Mouse (Mus musculus) layer of hippocampus, adult 18-20 months (tissue): ENCODE results near the gene Mdm2. TPM values are rescaled to one million over a fixed set of nuclear protein-coding genes. Genes with fewer than 3 reads are reported as not detected.

Source experiments
- DNase-seq, 2 experiments: peaks; one replicate each; pipeline ENCODE4 v3.0.0; 2022; ENCODE audit warnings: low spot score in 2 of 2
- total RNA-seq, 2 experiments: library from RNA; stranded (reverse); gene quantifications; 2 replicates each; pipeline ENCODE4 v1.2.3; 2021

Mdm2 gene
- total RNA-seq, 2 experiments from 2014 or later: 54.3 to 61.9 TPM

GRCm38 (mm10) chr10:117672693-117673092 is 37.9 kb downstream of the Mdm2 start:
- DNase-seq: peak in 1 of 2 experiments; percentile 65

DNA sequence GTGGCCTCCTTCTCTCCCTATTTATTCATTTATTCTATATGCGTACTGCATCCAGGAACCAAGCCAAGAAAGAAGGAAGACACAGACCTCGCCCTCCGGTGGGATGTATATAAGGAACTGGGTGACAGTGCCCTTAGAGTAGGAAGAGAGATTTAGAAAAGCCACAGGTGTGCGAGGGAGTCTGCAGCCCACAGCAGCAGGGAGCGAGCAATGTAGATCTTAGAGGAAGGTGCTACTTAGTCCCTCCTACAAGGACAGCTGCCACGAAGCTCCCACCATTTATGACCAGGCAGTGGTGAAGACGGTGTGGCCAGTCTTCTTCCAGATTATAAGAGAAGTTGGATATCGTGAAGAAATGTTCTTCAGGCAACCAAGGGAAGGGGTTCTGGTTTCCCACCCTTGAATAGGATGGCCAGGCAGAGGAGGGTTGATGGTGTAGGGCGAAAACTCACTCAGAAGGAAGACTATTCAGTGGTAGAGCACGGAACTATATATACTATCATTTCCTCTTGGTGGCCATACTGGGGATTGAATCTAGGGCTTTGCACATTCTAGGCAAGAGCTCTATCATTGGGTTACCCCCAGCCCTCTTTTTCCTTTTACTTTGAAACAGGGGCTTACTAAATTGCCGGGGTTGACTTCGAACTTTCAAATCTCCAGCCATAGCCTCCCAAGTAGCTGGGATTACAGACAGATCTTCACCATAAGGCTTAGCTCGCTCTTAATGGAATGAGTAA is 38.5 kb downstream of the Mdm2 start:
- DNase-seq: no peak

- no peak for DNase-seq
Measured at GRCm38 (mm10) chr10:117671266-117671665, 39.3 kb downstream of the Mdm2 start.

DNA sequence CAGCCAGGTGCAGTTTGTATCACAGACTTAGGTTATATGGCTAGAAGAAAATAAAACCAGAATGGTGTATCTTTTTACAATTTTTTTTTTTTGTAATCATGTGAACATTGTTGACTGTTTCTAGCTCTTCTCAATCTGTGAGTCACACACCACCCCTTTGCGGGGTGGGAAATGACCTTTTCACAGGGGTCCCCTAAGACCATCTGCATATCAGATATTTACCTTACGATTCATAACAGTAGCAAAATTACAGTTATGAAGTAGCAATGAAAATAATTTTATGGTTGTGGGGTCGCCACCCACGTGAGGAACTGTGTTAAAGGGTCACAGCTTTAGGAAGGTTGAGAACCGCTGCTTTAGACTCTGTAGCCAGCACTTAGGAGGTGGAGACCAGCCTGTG is 39.8 kb downstream of the Mdm2 start:
- DNase-seq: no peak

DNA sequence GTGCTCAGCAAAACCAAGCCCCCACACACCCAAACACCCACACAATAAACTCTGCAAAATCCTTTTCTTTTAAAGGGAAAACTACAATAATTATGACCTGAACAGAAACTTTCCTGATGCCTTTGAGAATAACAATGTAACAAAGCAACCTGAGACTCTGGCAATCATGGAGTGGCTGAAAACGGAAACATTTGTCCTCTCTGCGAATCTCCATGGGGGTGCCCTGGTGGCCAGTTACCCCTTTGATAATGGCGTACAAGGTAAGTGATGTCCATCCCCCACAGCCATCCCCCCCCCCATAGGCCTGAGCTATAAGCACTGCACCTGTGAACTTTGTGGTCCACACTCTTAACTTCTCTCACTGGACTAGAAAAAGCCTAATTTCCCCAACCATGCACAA is 40.5 kb downstream of the Mdm2 start:
- no peak for DNase-seq

GRCm38 (mm10) chr10:117669449-117670090 is 41.0 kb downstream of the Mdm2 start:
- DNase-seq: peak in 1 of 2 experiments; percentile 55

DNA sequence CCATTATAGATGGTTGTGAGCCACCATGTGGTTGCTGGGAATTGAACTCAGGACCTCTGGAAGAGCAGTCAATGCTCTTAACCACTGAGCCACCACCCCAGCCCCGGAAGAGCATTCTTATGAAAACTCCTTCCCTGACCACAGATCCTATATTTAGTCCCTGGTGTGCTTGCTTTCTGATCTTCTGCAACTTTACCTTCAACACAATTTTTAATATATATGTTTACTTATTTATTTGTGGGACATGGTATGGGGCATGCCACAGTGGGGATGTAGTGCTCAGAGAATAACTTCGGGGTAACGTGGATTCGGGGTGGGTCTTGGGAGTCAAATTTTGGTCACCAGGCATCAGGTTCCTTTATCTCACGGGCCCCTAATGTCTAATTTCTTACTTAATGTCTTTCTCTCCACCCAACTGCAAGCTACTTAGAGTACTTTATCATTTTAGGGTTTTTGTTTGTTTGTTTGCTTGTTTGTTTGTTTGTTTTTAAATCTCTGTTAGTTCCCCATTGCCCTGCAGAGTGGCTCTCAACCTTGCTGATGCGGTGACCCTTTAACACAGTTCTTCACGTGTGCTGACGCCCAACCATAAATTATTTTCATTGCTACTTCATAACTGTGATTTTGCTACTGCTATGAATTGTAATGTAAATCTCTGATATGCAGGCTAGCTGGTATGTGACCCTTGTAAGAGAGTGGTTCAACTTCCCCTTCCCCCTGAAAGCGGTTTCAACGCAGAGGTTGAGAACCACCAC is 41.8 kb downstream of the Mdm2 start:
- DNase-seq: no peak

GRCm38 (mm10) chr10:117667663-117668507 is 42.7 kb downstream of the Mdm2 start:
- DNase-seq: no peak

DNA sequence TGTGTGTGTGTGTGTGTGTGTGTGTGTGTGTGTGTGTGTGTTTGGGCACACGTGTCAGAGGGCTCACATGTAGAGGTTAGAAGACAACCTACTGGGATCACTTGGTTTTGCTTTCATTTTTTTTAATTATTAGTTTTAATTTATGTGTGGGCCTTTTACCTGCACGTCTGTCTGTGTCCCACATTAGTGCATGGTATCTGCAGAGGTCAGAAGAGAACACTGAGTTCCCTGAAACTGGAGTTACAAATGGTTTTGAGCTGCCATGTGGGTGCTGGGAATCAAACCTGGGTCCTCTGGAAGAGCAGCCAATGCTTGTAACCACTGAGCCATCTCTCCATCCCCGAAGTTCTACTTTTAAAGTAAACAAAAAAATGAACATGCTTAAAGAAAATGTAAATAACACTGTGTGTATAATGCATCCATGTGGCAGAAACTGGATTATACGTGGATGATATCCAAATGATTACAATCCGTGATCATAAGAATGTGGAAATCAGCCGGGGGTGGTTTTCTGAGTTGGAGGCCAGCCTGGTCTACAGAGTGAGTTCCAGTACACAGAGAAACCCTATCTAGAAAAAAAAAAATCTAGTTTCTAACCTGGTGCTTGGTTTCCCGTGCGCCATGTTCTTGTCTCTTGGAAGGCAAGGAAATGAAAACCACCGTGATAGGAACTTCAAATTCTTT is 43.5 kb downstream of the Mdm2 start:
- DNase-seq: no peak

GRCm38 (mm10) chr10:117666361-117666760 is 44.2 kb downstream of the Mdm2 start:
- DNase-seq: no peak

- DNase-seq: no peak
Measured at GRCm38 (mm10) chr10:117665376-117666275, 44.9 kb downstream of the Mdm2 start.

DNA sequence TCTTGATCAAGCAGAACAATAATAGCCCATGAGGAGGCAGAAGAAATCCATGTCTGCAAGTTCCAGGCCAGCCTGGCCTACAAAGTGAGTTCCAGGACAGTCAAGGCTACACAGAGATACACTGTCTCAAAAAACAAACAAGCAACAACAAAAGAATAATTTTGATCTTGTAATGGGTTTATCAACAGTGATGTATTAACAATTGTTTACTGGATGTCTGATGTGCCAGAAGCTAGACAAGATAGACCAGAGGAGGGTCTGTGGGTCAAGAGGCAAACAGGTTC is 45.7 kb downstream of the Mdm2 start:
- no peak for DNase-seq

DNA sequence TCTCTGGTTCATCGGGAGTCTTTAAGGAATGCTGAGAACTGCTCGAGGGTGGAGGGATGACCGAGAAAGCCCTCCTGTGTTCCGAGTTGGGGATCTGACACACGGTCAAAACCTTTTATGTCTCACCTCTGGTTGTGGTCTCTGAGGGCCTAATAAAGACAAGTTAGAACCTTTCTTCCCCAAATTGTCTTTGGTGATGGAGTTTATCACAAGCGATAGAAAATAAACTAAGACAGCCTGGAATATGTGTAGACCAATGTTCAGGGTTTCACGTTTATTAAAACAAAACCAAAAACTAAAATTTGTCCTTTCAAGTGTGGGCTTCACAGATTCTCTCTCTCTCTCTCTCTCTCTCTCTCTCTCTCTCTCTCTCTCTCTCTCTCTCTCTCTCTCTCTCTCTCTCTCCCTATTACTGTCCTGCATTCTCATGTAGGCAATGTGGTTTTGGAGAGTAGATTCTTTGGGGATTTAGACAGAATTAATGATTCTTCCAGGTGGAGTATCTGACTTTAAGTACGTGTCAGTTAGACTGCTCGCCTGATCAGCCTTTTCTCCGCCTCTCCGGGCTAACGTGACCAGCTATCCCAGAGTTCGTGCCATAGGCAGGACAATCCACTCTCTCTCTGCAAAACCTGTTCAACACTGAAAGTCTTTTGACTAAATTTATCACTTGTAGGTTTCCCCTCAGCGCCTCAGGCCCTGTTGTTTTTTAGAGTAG is 46.2 kb downstream of the Mdm2 start:
- DNase-seq: no peak

- no peak for DNase-seq
Measured at GRCm38 (mm10) chr10:117663865-117664200, 46.7 kb downstream of the Mdm2 start.

DNA sequence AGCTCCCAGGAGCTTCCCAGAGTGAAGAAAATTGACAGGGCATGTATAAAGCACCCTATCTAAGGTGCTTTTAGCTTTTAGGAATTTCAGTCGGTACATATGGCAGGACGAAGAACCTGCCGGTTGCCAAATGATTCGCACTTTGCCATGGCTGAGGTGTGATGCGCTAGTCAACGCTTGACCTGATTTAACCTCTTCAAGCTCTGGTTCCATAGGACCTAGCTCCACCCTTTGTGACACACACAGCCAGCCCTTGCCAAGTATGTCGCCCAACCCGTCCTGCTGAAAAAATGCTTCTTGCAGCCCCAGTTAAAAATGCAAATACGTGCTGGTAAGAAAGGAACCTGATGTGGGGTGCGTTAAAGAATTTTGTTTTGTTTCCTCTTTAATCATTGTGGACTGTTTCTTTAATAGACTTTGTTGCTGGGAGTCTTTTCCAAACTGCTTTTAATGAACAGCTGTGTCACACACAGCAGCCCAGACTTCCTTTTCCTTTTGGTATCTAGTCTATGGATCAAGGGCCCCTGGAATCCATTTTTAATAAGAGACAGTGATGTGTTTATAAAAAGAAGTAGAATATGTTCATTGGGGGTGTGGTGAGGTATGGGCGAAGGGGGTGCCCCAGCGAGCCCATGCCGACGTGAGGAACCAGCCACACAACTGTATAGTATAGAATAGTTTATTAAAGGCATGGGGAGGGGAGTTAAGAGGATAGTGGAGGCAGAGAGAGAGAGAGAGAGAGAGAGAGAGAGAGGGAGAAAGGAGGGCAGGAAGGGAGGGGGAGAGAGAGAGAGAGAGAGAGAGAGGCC is 47.3 kb downstream of the Mdm2 start:
- DNase-seq: no peak

DNA sequence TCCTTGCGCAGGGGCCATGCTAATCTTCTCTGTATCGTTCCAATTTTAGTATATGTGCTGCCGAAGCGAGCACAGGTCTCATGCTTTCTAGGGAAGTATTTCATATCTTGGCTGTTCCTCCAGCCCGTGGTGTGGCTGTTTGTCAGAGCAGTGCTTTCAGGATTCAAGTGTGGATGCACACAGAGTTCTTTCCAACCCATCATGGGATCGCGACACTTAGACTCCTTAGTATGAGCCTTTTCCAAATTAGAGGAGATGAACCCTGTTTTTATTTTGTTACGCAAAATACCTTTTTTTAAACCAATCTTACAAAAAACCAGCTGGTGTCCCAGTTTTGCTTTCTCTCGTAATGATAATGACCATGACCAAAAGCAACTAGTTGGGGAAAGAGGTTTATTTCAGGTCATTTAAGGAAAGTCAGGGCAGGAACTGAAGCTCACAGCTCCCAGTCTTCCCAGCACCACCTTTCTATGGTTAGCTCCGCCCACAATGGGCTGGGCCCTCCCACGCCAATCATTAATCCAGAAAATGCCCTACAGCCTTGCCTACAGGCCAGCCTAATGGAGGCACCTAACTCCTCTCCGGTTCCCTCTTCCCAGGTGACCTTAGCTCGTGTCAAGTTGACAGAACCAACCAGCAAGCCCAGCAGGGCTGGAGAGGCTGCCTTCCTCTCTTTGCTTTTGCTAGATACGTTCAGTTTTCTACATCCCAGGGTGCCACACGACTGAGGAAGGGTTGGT is 48.1 kb downstream of the Mdm2 start:
- DNase-seq: no peak

DNA sequence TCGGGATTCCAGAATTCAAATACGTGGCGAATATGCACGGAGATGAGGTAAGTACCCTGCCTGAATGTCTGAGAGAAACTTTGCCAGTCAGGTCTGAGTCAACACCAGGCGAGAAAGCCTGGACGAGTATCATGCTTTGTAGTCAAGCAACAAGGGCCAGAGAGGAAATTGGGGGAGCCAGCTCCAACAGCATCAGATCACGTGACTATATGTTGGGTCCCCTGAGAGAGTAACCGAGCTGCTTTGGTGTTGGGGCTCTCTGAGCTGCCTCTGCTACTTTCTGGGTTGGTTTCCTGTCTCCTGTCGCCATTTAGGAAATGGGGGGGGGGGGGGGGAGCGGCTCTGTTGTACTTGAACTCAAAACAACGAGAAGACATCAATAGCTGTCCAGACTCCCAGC is 50.7 kb downstream of the Mdm2 start:
- no peak for DNase-seq

DNA sequence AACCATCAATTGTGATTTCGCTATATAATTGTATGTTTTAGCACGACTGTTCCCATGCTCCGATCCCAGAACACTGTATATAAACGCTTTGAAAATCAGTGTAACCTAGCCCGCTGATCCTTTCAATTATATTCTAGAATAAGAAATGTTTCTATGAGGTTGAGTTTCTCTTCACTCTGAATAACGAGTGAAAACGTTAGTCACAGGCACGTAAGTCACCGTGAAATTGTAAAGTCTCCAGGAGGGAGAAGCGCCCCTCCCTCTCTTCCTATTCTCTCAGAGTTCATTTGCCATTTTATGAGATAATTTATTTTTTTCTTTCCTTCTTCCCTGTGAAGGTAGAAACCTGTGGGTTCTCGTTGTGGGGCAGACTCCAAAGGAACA is 51.1 kb downstream of the Mdm2 start:
- DNase-seq: no peak
